Mouse (Mus musculus): ENCODE measurements around the gene Olfr1124. TPM values are rescaled to one million over a fixed set of nuclear protein-coding genes. Genes with fewer than 3 reads are reported as not detected.

Olfr1124 gene
- polyA plus RNA-seq (2012; rRNA removed) = not detected in 2 replicates

DNA sequence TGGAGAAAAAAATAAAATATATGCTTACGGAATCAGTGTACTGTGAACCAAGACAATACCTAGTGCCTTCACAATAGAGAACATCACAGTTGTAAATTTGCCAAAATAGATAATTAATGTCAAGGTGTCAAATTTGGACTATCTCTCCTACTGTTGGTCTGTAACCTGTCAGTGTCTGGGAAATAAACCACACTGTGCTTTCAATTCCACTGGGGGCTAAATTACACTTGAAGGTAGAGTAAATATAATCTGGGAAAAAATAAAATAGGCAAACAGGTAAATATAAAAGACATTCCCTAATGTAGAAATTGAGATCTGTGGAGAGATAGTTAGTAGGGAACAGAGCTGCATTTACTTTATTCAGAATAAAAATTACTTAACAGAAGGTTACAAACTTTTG lies at the start of gene Olfr1124:
Gene Olfr1124, plus strand, starts transcription at position 301 of the 400 bp plus-strand sequence.

DNA sequence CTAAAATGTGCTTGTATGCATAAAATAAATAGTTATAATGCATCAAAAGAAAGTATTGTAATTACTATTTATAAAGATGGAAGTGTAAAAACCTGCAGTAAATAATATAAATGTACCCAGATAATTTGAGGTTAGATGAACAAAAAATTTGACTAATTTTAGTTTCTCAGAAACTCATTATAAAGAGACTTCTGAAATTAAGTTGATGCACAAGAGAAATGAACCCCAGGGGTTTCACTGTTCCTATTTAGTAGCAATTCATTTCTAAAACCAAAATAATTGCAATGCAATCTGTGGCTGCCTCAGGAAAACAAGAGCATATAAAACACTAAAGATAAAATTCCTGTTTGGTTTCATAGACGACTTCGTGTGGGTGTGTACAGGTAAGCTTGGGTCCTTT lies 44.5 kb upstream of the Olfr1124 start, which contains the start of gene Olfr1122:
Gene Olfr1122, plus strand, starts transcription at position 301 of the 400 bp plus-strand sequence.

DNA sequence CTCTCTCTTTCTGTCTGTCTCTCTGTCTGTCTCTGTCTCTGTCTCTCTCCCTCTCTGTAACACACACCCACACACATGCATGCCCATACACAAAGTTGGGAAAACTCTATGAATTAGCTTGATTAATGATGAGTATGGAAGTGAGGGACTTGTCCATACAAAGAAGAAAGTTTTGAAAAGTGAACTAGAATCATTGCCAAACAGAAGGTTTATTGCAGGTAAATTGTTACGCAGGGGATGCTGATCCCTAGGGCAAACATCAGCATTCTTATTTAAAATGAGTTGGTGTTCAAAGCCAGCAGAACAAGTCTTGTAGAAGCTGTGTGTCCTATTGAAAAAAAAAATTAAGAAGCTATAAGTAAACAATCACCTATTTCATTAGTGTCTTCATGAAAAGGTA lies 13.7 kb upstream of the Olfr1124 start, which contains the start of gene Olfr1123:
Gene Olfr1123, plus strand, starts transcription at position 301 of the 400 bp plus-strand sequence.

DNA sequence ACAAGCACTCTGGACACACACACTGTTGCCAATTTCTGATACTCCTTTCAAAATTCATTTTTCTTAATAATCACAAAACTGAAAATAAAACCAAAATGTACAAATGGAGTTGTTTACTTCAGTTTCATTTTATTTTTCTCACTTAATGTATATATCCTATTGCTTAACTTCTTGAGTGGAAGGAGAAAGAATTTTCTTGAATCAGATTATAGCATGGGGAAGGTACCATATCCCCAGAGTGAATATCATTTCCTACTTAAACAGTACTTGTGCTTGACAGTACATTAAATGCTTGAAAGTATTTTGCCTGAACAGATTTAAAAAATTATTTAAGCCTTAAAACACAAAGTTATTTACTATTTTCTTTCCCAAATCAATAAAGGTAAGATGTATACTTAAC lies 23.6 kb downstream of the Olfr1124 start, which contains the start of gene Olfr1126:
Gene Olfr1126, plus strand, starts transcription at position 301 of the 400 bp plus-strand sequence.

Other genes starting within 250 kb of the Olfr1124 start
- not detected in 2 replicates for gene Olfr1112, start 242.5 kb upstream of the Olfr1124 start, polyA plus RNA-seq (2012; rRNA removed)
- gene Olfr1113, start 221.3 kb upstream of the Olfr1124 start, polyA plus RNA-seq (2012; rRNA removed) = not detected in 2 replicates
- gene Olfr1115, start 182.3 kb upstream of the Olfr1124 start, polyA plus RNA-seq (2012; rRNA removed) = not detected in 2 replicates
- gene Olfr1116, start 162.7 kb upstream of the Olfr1124 start, polyA plus RNA-seq (2012; rRNA removed) = not detected in 2 replicates
- not detected in 2 replicates for gene Olfr1118, start 122.7 kb upstream of the Olfr1124 start, polyA plus RNA-seq (2012; rRNA removed)
- gene Olfr1120, start 75.5 kb upstream of the Olfr1124 start, polyA plus RNA-seq (2012; rRNA removed) = not detected in 2 replicates
- not detected in 2 replicates for gene Olfr1121, start 60.4 kb upstream of the Olfr1124 start, polyA plus RNA-seq (2012; rRNA removed)
- gene Olfr1122, start 44.4 kb upstream of the Olfr1124 start, polyA plus RNA-seq (2012; rRNA removed) = not detected in 2 replicates
- gene Olfr1123, start 13.6 kb upstream of the Olfr1124 start, polyA plus RNA-seq (2012; rRNA removed) = not detected in 2 replicates
- gene Olfr1126, start 23.7 kb downstream of the Olfr1124 start, polyA plus RNA-seq (2012; rRNA removed) = not detected in 2 replicates
- not detected in 2 replicates for gene Pramel7, start 66.8 kb downstream of the Olfr1124 start, polyA plus RNA-seq (2012; rRNA removed)
- gene Pramel6, start 76.3 kb downstream of the Olfr1124 start, polyA plus RNA-seq (2012; rRNA removed) = not detected in 2 replicates
- not detected in 2 replicates for gene Olfr153, start 101.5 kb downstream of the Olfr1124 start, polyA plus RNA-seq (2012; rRNA removed)
- gene Olfr1128, start 115.3 kb downstream of the Olfr1124 start, polyA plus RNA-seq (2012; rRNA removed) = not detected in 2 replicates
- not detected in 2 replicates for gene Olfr1129, start 143.6 kb downstream of the Olfr1124 start, polyA plus RNA-seq (2012; rRNA removed)
- not detected in 2 replicates for gene Olfr1130, start 175.9 kb downstream of the Olfr1124 start, polyA plus RNA-seq (2012; rRNA removed)
- gene Olfr1131, start 196.8 kb downstream of the Olfr1124 start, polyA plus RNA-seq (2012; rRNA removed) = not detected in 2 replicates
- not detected in 2 replicates for gene Olfr1132, start 207.3 kb downstream of the Olfr1124 start, polyA plus RNA-seq (2012; rRNA removed)
- gene Olfr1133, start 217.1 kb downstream of the Olfr1124 start, polyA plus RNA-seq (2012; rRNA removed) = not detected in 2 replicates
- not detected in 2 replicates for gene Olfr1134, start 228.2 kb downstream of the Olfr1124 start, polyA plus RNA-seq (2012; rRNA removed)
- not detected in 2 replicates for gene Olfr1135, start 243.4 kb downstream of the Olfr1124 start, polyA plus RNA-seq (2012; rRNA removed)